Mouse (Mus musculus) bone marrow macrophage, adult 2 months (primary cell): ENCODE data around the gene Art3.

Source experiments
- CTCF ChIP-seq: IDR thresholded peaks from 2 replicates; pipeline ENCODE4 v1.5.1; 2012; ENCODE audit warnings: low read depth, mild to moderate bottlenecking, low read length, moderate library complexity
- POLR2A ChIP-seq: IDR thresholded peaks from 2 replicates; pipeline ENCODE4 v1.6.1; 2012; ENCODE audit warnings: mild to moderate bottlenecking, low read depth, low read length, borderline replicate concordance

DNA sequence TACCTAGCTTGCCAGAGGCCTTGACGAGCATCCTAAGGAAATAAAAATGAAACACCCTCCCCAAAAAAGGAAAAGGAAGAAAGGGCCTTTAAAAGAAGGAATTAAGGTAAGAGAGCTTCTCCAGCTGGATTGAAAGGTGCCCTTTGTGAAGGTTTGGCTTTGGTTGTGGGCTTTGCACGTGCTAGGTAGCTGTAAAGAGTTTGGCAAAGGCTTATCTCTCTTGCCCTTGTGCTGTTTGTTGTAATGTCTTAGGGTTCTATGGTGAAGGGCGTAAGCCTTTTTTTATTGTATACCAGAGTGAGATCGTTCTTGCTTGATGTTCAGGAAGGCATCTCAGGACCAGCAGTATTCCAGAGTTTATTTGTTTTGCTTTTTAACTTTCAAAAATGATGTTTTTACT lies 9.0 kb downstream of the Art3 start:
- TF ChIP-seq POLR2A (no peak), CTCF (no peak)
